ENCODE assay signal across 8 mouse cellular contexts in genomic region chr7:145030635-145031141, GRCm38 (mm10).
DNase-seq lines count a peak whose midpoint lies in the region; ATAC-seq lines count a peak whose summit lies in the region.

No protein-coding gene starts in this region.

- H3K36me3 ChIP-seq in hindbrain, embryonic 16.5 days (ENCODE audit: control insufficient read depth, insufficient read depth, low read length) = no peaks in the 10 kb centered on the region

- H3K27ac ChIP-seq in hindbrain, embryonic 16.5 days (ENCODE audit: low read depth, low read length) = 0 out of 2 replicates have a peak overlapping the region, but pooled peaks have one; percentile 30

- peak; percentile 87 for DNase-seq in R1 (ENCODE audit: low read depth, low spot score)
- peak; percentile 50 to 61 for DNase-seq in gastrocnemius, adult 8-10 months (ENCODE audit: low spot score in 2 of 2)
- DNase-seq in left cerebral cortex, adult 18-20 months (ENCODE audit: low spot score in 2 of 2) = peak; percentile 67 to 83
- DNase-seq in lung, postnatal 25 days (ENCODE audit: low spot score) = peak; percentile 80
- DNase-seq in retina, embryonic 14.5 days (ENCODE audit: low spot score) = peak; percentile 84
- peak; percentile 66 for DNase-seq in urinary bladder, postnatal 14 days (ENCODE audit: low spot score)

- peaks cover 7% of the 10 kb centered on the region for H3K4me1 ChIP-seq in hindbrain, embryonic 16.5 days (ENCODE audit: control insufficient read depth, insufficient read depth, low read depth, low read length)

- H3K9me3 ChIP-seq in hindbrain, embryonic 16.5 days (ENCODE audit: control insufficient read depth, low read length) = no peaks in the 10 kb centered on the region

- peak overlapping the region; percentile 40 for H3K4me3 ChIP-seq in hindbrain, embryonic 16.5 days (ENCODE audit: low read length)

- H3K4me2 ChIP-seq in hindbrain, embryonic 16.5 days (ENCODE audit: low read length) = peak overlapping the region; percentile 80

- H3K27me3 ChIP-seq in hindbrain, embryonic 16.5 days (replicated peaks; ENCODE audit: control insufficient read depth, insufficient read depth, low read length) = peaks cover 5% of the 10 kb centered on the region; the same call in 1 of the 2 replicates

- ATAC-seq in common myeloid progenitor, adult 5-6 weeks (replicated peaks; ENCODE audit: low read depth, poor library complexity, severe bottlenecking) = peak; percentile 74
- ATAC-seq in hindbrain, embryonic 16.5 days = peak; percentile 98

- under 1% methylated on average over 22 of the region's 22 CpGs for WGBS in hindbrain, embryonic 16.5 days

- H3K9ac ChIP-seq in hindbrain, embryonic 16.5 days (ENCODE audit: low read depth, low read length) = peak overlapping the region; percentile 43

Comparison
In these comparisons a context has a peak if more than half of its experiments do, and no peak if none do; other contexts are left out.
1. Peak in every context shown above with its lines: DNase-seq, ATAC-seq, H3K4me3 ChIP-seq and H3K27ac ChIP-seq.